Mouse (Mus musculus): ENCODE data around the gene Sec14l1. TPM values are rescaled to one million over a fixed set of nuclear protein-coding genes. Genes with fewer than 3 reads are reported as not detected.

The Sec14l1 gene
- polyA plus RNA-seq, 1 experiment from 2014 or later = 48.0 TPM

GRCm38 (mm10) chr11:117104044-117104757 lies 10.8 kb upstream of the Sec14l1 start:
- no peak overlapping the region for H3K4me3 ChIP-seq (replicated peaks)
- peaks cover 24% of the 10 kb centered on the region for H3K4me1 ChIP-seq
- H3K27ac ChIP-seq = no peak overlapping the region
- H3K9ac ChIP-seq = no peak overlapping the region
- no peaks in the 10 kb centered on the region for H3K9me3 ChIP-seq
- no peaks in the 10 kb centered on the region for H3K27me3 ChIP-seq (replicated peaks)
- no peak for ATAC-seq (ENCODE audit: insufficient read depth, low FRiP score, low read depth)
- WGBS = 82% methylated on average over 10 of the region's 10 CpGs
- no peaks in the 10 kb centered on the region for H3K36me3 ChIP-seq
- no peak overlapping the region for H3K4me2 ChIP-seq

DNA sequence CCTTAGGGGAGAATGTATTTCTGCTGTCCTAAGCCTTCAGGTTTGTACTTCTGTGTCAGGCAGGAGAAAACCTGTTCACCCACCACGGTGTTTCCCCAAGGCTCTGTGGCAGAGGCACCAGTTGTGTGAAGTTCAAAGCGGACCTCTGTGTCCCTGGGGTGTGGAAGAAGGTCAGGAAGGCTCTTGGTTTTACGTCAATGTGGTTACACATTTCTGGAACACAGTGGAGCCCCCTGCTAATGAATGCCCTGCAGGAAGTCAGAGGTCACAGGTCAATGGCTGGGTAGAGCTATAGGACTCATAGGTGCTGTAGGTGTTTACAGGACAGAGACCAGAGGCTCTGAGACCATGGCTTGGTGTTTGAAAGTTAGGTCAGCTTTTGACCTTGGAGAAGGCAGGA lies 9.7 kb upstream of the Sec14l1 start:
- no peak overlapping the region for H3K4me2 ChIP-seq
- H3K4me3 ChIP-seq (replicated peaks) = no peak overlapping the region
- H3K9me3 ChIP-seq = no peaks in the 10 kb centered on the region
- H3K9ac ChIP-seq = no peak overlapping the region
- WGBS = 73% methylated on average over 3 of the region's 3 CpGs
- H3K36me3 ChIP-seq = no peaks in the 10 kb centered on the region
- no peak overlapping the region for H3K27ac ChIP-seq
- H3K4me1 ChIP-seq = peaks cover 30% of the 10 kb centered on the region
- H3K27me3 ChIP-seq (replicated peaks) = no peaks in the 10 kb centered on the region
- ATAC-seq (ENCODE audit: insufficient read depth, low FRiP score, low read depth) = no peak

GRCm38 (mm10) chr11:117105850-117106249 lies 9.1 kb upstream of the Sec14l1 start:
- peaks cover 30% of the 10 kb centered on the region for H3K4me1 ChIP-seq
- H3K9me3 ChIP-seq = no peaks in the 10 kb centered on the region
- no peak for ATAC-seq (ENCODE audit: insufficient read depth, low FRiP score, low read depth)
- no peak overlapping the region for H3K27ac ChIP-seq
- no peak overlapping the region for H3K4me3 ChIP-seq (replicated peaks)
- no peaks in the 10 kb centered on the region for H3K36me3 ChIP-seq
- H3K27me3 ChIP-seq (replicated peaks) = no peaks in the 10 kb centered on the region
- H3K4me2 ChIP-seq = no peak overlapping the region
- no peak overlapping the region for H3K9ac ChIP-seq
- WGBS = 84% methylated on average over 7 of the region's 7 CpGs

- H3K9me3 ChIP-seq = no peaks in the 10 kb centered on the region
- no peak overlapping the region for H3K9ac ChIP-seq
These were observed 8.2 kb upstream of the Sec14l1 start for GRCm38 (mm10) chr11:117106633-117107334.

GRCm38 (mm10) chr11:117107837-117108236 lies 7.1 kb upstream of the Sec14l1 start:
- Histone ChIP-seq H3K36me3 (no peaks in the 10 kb centered on the region), H3K4me3 (replicated peaks) (no peak overlapping the region), H3K27ac (no peak overlapping the region), H3K9me3 (no peaks in the 10 kb centered on the region), H3K27me3 (replicated peaks) (no peaks in the 10 kb centered on the region), H3K4me2 (no peak overlapping the region), H3K9ac (no peak overlapping the region), H3K4me1 (peaks cover 23% of the 10 kb centered on the region)
- ATAC-seq (ENCODE audit: insufficient read depth, low FRiP score, low read depth) = no peak
- WGBS = 85% methylated on average over 2 of the region's 2 CpGs

More at GRCm38 (mm10) chr11:117106633-117107334, 8.2 kb upstream of the Sec14l1 start:
- Histone ChIP-seq H3K27ac (no peak overlapping the region), H3K4me1 (peaks cover 25% of the 10 kb centered on the region), H3K27me3 (replicated peaks) (no peaks in the 10 kb centered on the region), H3K36me3 (no peaks in the 10 kb centered on the region), H3K4me2 (no peak overlapping the region), H3K4me3 (replicated peaks) (no peak overlapping the region)
- no peak for ATAC-seq (ENCODE audit: insufficient read depth, low FRiP score, low read depth)
- 65% methylated on average over 13 of the region's 13 CpGs for WGBS

- no peak overlapping the region for H3K9ac ChIP-seq
- H3K27me3 ChIP-seq (replicated peaks) = no peaks in the 10 kb centered on the region
- H3K4me1 ChIP-seq = peaks cover 21% of the 10 kb centered on the region
- ATAC-seq (ENCODE audit: insufficient read depth, low FRiP score, low read depth) = no peak
- H3K27ac ChIP-seq = peak overlapping the region; percentile 60
- H3K4me3 ChIP-seq (replicated peaks) = no peak overlapping the region
- no peak overlapping the region for H3K4me2 ChIP-seq
- no peaks in the 10 kb centered on the region for H3K9me3 ChIP-seq
- H3K36me3 ChIP-seq = no peaks in the 10 kb centered on the region
- 21% methylated on average over 9 of the region's 9 CpGs for WGBS
These were observed 6.4 kb upstream of the Sec14l1 start for GRCm38 (mm10) chr11:117108595-117108994.

DNA sequence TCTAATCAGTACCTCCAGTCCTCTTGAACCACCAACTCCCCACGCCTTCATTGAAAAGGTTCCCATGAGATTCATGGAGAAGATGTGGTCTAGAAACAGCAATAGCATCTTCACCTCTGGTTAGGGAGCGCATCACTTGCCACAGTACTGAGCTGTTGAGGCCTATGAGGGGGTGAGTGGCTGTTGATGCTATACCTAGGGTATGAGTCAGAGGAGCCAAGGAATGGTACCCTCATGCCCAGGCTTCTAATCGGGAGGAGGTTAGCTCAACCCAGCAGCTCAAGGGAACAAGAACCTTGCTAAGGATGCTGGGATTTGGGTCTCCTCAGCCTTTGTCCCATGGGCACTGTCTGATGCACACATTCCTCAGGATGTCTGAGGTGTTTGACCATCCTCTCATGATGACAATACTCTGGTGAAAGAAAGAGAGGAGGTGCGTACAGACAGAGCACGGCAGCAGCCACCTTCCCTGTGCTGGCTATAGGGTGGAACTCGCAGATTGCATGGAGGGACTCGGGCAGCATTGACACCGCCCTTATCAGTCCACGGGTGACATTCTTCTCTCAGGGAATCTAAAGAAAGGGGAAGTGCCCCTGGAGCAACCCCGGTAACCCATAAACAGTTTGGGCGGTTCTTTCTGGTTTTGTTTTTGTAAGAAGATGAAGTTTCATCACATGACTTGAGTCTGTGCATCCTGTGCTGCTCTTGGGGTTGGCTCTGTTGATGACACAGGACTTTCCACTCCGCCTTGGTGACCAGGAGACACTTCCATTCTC lies 5.6 kb upstream of the Sec14l1 start:
- no peak for ATAC-seq (ENCODE audit: insufficient read depth, low FRiP score, low read depth)
- H3K36me3 ChIP-seq = no peaks in the 10 kb centered on the region
- H3K4me2 ChIP-seq = no peak overlapping the region
- WGBS = 78% methylated on average over 12 of the region's 12 CpGs
- H3K27me3 ChIP-seq (replicated peaks) = no peaks in the 10 kb centered on the region
- H3K27ac ChIP-seq = peak overlapping the region; percentile 42; the same call in 1 of the 2 replicates
- H3K9ac ChIP-seq = no peak overlapping the region
- no peaks in the 10 kb centered on the region for H3K9me3 ChIP-seq
- H3K4me1 ChIP-seq = peaks cover 20% of the 10 kb centered on the region
- no peak overlapping the region for H3K4me3 ChIP-seq (replicated peaks)

DNA sequence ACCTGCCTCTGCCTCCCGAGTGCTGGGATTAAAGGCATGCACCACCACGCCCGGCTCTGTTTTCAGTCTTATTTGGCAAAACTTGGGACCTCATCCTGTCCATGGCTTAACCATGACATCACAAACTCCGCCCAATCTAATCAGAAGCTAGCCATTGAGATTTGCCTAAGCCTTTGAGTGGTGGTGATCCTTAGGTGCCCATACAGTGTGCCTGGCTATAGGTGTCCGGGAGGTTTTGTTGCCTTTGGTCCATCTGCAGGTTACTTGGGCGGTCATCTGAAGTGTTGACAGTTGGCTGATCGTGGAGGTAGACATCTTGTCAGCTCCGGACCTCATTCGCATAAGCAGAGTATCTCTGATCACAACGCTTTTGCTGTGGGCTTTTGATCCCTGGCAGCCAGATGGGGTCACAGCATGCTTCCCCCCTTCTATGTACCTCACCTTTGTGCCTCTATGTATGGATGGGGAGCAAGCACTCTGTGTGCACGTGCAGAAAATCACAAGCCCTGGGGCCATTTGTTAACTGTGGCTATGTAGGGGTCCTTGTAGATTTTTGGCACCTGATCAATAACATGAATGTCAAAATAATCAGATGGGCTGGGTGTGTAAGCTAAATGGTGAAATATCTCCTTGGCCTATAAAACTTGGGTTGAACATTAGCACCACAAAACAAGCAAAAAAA lies 2.9 kb upstream of the Sec14l1 start:
- H3K4me1 ChIP-seq = peaks cover 26% of the 10 kb centered on the region
- WGBS = 83% methylated on average over 11 of the region's 11 CpGs
- H3K27me3 ChIP-seq (replicated peaks) = no peaks in the 10 kb centered on the region
- H3K4me3 ChIP-seq (replicated peaks) = no peak overlapping the region
- no peak for ATAC-seq (ENCODE audit: insufficient read depth, low FRiP score, low read depth)
- H3K4me2 ChIP-seq = no peak overlapping the region
- H3K9me3 ChIP-seq = no peaks in the 10 kb centered on the region
- no peaks in the 10 kb centered on the region for H3K36me3 ChIP-seq
- H3K9ac ChIP-seq = no peak overlapping the region
- H3K27ac ChIP-seq = no peak overlapping the region

GRCm38 (mm10) chr11:117112649-117113051 lies 2.3 kb upstream of the Sec14l1 start:
- H3K4me2 ChIP-seq = no peak overlapping the region
- H3K4me1 ChIP-seq = peaks cover 31% of the 10 kb centered on the region
- no peak overlapping the region for H3K27ac ChIP-seq
- ATAC-seq (ENCODE audit: insufficient read depth, low FRiP score, low read depth) = no peak
- H3K9me3 ChIP-seq = no peaks in the 10 kb centered on the region
- WGBS = 59% methylated on average over 3 of the region's 3 CpGs
- H3K9ac ChIP-seq = no peak overlapping the region
- H3K36me3 ChIP-seq = 0 out of 2 replicates have a peak, but pooled peaks cover 4% of the 10 kb centered on the region
- no peak overlapping the region for H3K4me3 ChIP-seq (replicated peaks)
- H3K27me3 ChIP-seq (replicated peaks) = no peaks in the 10 kb centered on the region

GRCm38 (mm10) chr11:117113377-117113776 lies 1.6 kb upstream of the Sec14l1 start:
- WGBS = 91% methylated on average over 5 of the region's 5 CpGs
- no peak overlapping the region for H3K4me2 ChIP-seq
- ATAC-seq (ENCODE audit: insufficient read depth, low FRiP score, low read depth) = no peak

DNA sequence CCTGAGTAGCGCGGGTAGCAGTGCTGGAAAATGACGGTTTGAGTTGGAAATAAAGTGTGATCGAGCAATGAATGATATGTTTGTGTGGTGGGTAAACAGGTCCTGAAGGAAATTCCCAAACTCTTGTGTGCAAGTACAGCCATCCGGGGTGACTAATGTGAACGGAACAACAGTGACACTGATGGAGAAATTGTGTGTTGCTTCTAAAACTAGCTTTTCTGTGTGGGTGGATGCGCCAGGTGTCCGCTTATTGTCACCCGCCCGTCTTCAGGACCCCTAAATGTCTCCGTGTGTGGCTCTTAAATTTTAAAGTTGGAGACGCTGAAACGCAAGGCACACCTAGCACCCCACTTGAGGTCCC lies 757 bp upstream of the Sec14l1 start:
- peak overlapping the region; percentile 99 for H3K27ac ChIP-seq
- 0 out of 2 replicates have a peak, but pooled peaks cover 9% of the 10 kb centered on the region for H3K36me3 ChIP-seq
- no peaks in the 10 kb centered on the region for H3K9me3 ChIP-seq
- H3K4me1 ChIP-seq = peaks cover 33% of the 10 kb centered on the region
- peak overlapping the region; percentile 90 for H3K4me3 ChIP-seq (replicated peaks)
- H3K27me3 ChIP-seq (replicated peaks) = no peaks in the 10 kb centered on the region
- 34% methylated on average over 13 of the region's 13 CpGs for WGBS
- no peak for ATAC-seq (ENCODE audit: insufficient read depth, low FRiP score, low read depth)
- peak overlapping the region; percentile 45; the same call in 1 of the 2 replicates for H3K9ac ChIP-seq
- H3K4me2 ChIP-seq = peak overlapping the region; percentile 57

More at GRCm38 (mm10) chr11:117113377-117113776, 1.6 kb upstream of the Sec14l1 start:
- no peaks in the 10 kb centered on the region for H3K27me3 ChIP-seq (replicated peaks)
- 0 out of 2 replicates have a peak, but pooled peaks cover 9% of the 10 kb centered on the region for H3K36me3 ChIP-seq
- no peak overlapping the region for H3K4me3 ChIP-seq (replicated peaks)
- H3K9ac ChIP-seq = no peak overlapping the region
- H3K9me3 ChIP-seq = no peaks in the 10 kb centered on the region
- peaks cover 35% of the 10 kb centered on the region for H3K4me1 ChIP-seq
- 0 out of 2 replicates have a peak overlapping the region, but pooled peaks have one; percentile 99 for H3K27ac ChIP-seq
